Mouse (Mus musculus): ENCODE results near the gene Cpxm2. TPM values are rescaled to one million over a fixed set of nuclear protein-coding genes. Genes with fewer than 3 reads are reported as not detected.
A peak's percentile ranks its signal among the peaks of the same experiment; 100 is the strongest.

The Cpxm2 gene
- polyA plus RNA-seq, 1 experiment from 2014 or later, result 15.3 TPM

GRCm38 (mm10) chr7:132169419-132170169, 15.1 kb upstream of the Cpxm2 start:
- peak; percentile 42 for ATAC-seq (ENCODE audit: low read depth)

GRCm38 (mm10) chr7:132167239-132167638, 12.7 kb upstream of the Cpxm2 start:
- Histone ChIP-seq H3K4me2 (ENCODE audit: low read depth, low read length) (no peak overlapping the region), H3K4me3 (ENCODE audit: low read depth, low read length) (no peak overlapping the region), H3K4me1 (ENCODE audit: control insufficient read depth, insufficient read depth, low read length) (no peaks in the 10 kb centered on the region), H3K27me3 (replicated peaks; ENCODE audit: control insufficient read depth, insufficient read depth, low read length) (no peaks in the 10 kb centered on the region), H3K9ac (ENCODE audit: low read depth, low read length) (no peak overlapping the region), H3K36me3 (ENCODE audit: control insufficient read depth, insufficient read depth, low read length) (no peaks in the 10 kb centered on the region), H3K27ac (replicated peaks; ENCODE audit: low read depth, low read length) (no peak overlapping the region), H3K9me3 (ENCODE audit: control insufficient read depth, low read length) (peaks cover 5% of the 10 kb centered on the region)
- peak; percentile 56; the same call in 1 of the 2 replicates for ATAC-seq (ENCODE audit: low read depth)
- 63% methylated on average over 4 of the region's 4 CpGs for WGBS
- DNase-seq (ENCODE audit: low spot score), result no peak

More at GRCm38 (mm10) chr7:132169419-132170169, 15.1 kb upstream of the Cpxm2 start:
- H3K4me1 ChIP-seq (ENCODE audit: control insufficient read depth, insufficient read depth, low read length), result no peaks in the 10 kb centered on the region
- H3K27ac ChIP-seq (replicated peaks; ENCODE audit: low read depth, low read length), result no peak overlapping the region
- H3K9ac ChIP-seq (ENCODE audit: low read depth, low read length), result no peak overlapping the region
- DNase-seq (ENCODE audit: low spot score), result peak; percentile 69
- H3K27me3 ChIP-seq (replicated peaks; ENCODE audit: control insufficient read depth, insufficient read depth, low read length), result no peaks in the 10 kb centered on the region
- WGBS, result 35% methylated on average over 7 of the region's 7 CpGs
- peaks cover 5% of the 10 kb centered on the region for H3K9me3 ChIP-seq (ENCODE audit: control insufficient read depth, low read length)
- H3K4me3 ChIP-seq (ENCODE audit: low read depth, low read length), result no peak overlapping the region
- H3K4me2 ChIP-seq (ENCODE audit: low read depth, low read length), result no peak overlapping the region
- no peaks in the 10 kb centered on the region for H3K36me3 ChIP-seq (ENCODE audit: control insufficient read depth, insufficient read depth, low read length)

GRCm38 (mm10) chr7:132162254-132162653, 7.7 kb upstream of the Cpxm2 start:
- no peaks in the 10 kb centered on the region for H3K27me3 ChIP-seq (replicated peaks; ENCODE audit: control insufficient read depth, insufficient read depth, low read length)
- no peaks in the 10 kb centered on the region for H3K4me1 ChIP-seq (ENCODE audit: control insufficient read depth, insufficient read depth, low read length)
- no peak overlapping the region for H3K9ac ChIP-seq (ENCODE audit: low read depth, low read length)
- ATAC-seq (ENCODE audit: low read depth), result peak; percentile 37; the same call in 1 of the 2 replicates
- DNase-seq (ENCODE audit: low spot score), result no peak
- no peak overlapping the region for H3K4me2 ChIP-seq (ENCODE audit: low read depth, low read length)
- 86% methylated on average over 3 of the region's 3 CpGs for WGBS
- H3K9me3 ChIP-seq (ENCODE audit: control insufficient read depth, low read length), result no peaks in the 10 kb centered on the region
- H3K27ac ChIP-seq (replicated peaks; ENCODE audit: low read depth, low read length), result no peak overlapping the region
- H3K4me3 ChIP-seq (ENCODE audit: low read depth, low read length), result no peak overlapping the region
- H3K36me3 ChIP-seq (ENCODE audit: control insufficient read depth, insufficient read depth, low read length), result no peaks in the 10 kb centered on the region

- DNase-seq (ENCODE audit: low spot score) (no peak), ATAC-seq (ENCODE audit: low read depth) (no peak)
- H3K9me3 ChIP-seq (ENCODE audit: control insufficient read depth, low read length), result no peaks in the 10 kb centered on the region
- no peaks in the 10 kb centered on the region for H3K36me3 ChIP-seq (ENCODE audit: control insufficient read depth, insufficient read depth, low read length)
- peaks cover 20% of the 10 kb centered on the region for H3K27me3 ChIP-seq (replicated peaks; ENCODE audit: control insufficient read depth, insufficient read depth, low read length)
- H3K9ac ChIP-seq (ENCODE audit: low read depth, low read length), result no peak overlapping the region
- H3K4me1 ChIP-seq (ENCODE audit: control insufficient read depth, insufficient read depth, low read length), result peaks cover 6% of the 10 kb centered on the region
- H3K4me2 ChIP-seq (ENCODE audit: low read depth, low read length), result no peak overlapping the region
- no peak overlapping the region for H3K27ac ChIP-seq (replicated peaks; ENCODE audit: low read depth, low read length)
- no peak overlapping the region for H3K4me3 ChIP-seq (ENCODE audit: low read depth, low read length)
- WGBS, result 86% methylated on average over 9 of the region's 9 CpGs
Observed at GRCm38 (mm10) chr7:132158321-132159025, 3.9 kb upstream of the Cpxm2 start.

GRCm38 (mm10) chr7:132153725-132154147, 803 bp downstream of the Cpxm2 start:
- peaks cover 30% of the 10 kb centered on the region for H3K27me3 ChIP-seq (replicated peaks; ENCODE audit: control insufficient read depth, insufficient read depth, low read length)
- no peaks in the 10 kb centered on the region for H3K9me3 ChIP-seq (ENCODE audit: control insufficient read depth, low read length)
- no peak overlapping the region for H3K27ac ChIP-seq (replicated peaks; ENCODE audit: low read depth, low read length)
- no peak for DNase-seq (ENCODE audit: low spot score)
- peak overlapping the region; percentile 79 for H3K4me2 ChIP-seq (ENCODE audit: low read depth, low read length)
- WGBS, result 26% methylated on average over 6 of the region's 6 CpGs
- H3K4me3 ChIP-seq (ENCODE audit: low read depth, low read length), result peak overlapping the region; percentile 47
- peak; percentile 35; the same call in 1 of the 2 replicates for ATAC-seq (ENCODE audit: low read depth)
- H3K9ac ChIP-seq (ENCODE audit: low read depth, low read length), result peak overlapping the region; percentile 66; the same call in 1 of the 2 replicates
- H3K36me3 ChIP-seq (ENCODE audit: control insufficient read depth, insufficient read depth, low read length), result no peaks in the 10 kb centered on the region
- peaks cover 6% of the 10 kb centered on the region for H3K4me1 ChIP-seq (ENCODE audit: control insufficient read depth, insufficient read depth, low read length)

GRCm38 (mm10) chr7:132145227-132145800, 9.2 kb downstream of the Cpxm2 start:
- no peaks in the 10 kb centered on the region for H3K9me3 ChIP-seq (ENCODE audit: control insufficient read depth, low read length)
- no peak overlapping the region for H3K9ac ChIP-seq (ENCODE audit: low read depth, low read length)
- WGBS, result 34% methylated on average over 15 of the region's 15 CpGs
- no peaks in the 10 kb centered on the region for H3K36me3 ChIP-seq (ENCODE audit: control insufficient read depth, insufficient read depth, low read length)
- peak overlapping the region; percentile 61 for H3K27ac ChIP-seq (replicated peaks; ENCODE audit: low read depth, low read length)
- no peak overlapping the region for H3K4me2 ChIP-seq (ENCODE audit: low read depth, low read length)
- peaks cover 13% of the 10 kb centered on the region for H3K4me1 ChIP-seq (ENCODE audit: control insufficient read depth, insufficient read depth, low read length)
- peak; percentile 66 for ATAC-seq (ENCODE audit: low read depth)
- H3K4me3 ChIP-seq (ENCODE audit: low read depth, low read length), result no peak overlapping the region
- peak; percentile 93 for DNase-seq (ENCODE audit: low spot score)
- H3K27me3 ChIP-seq (replicated peaks; ENCODE audit: control insufficient read depth, insufficient read depth, low read length), result no peaks in the 10 kb centered on the region

- H3K4me3 ChIP-seq (ENCODE audit: low read depth, low read length), result no peak overlapping the region
- H3K9ac ChIP-seq (ENCODE audit: low read depth, low read length), result no peak overlapping the region
- H3K4me2 ChIP-seq (ENCODE audit: low read depth, low read length), result no peak overlapping the region
- peaks cover 3% of the 10 kb centered on the region for H3K9me3 ChIP-seq (ENCODE audit: control insufficient read depth, low read length)
- DNase-seq (ENCODE audit: low spot score) (no peak), ATAC-seq (ENCODE audit: low read depth) (no peak)
- H3K27me3 ChIP-seq (replicated peaks; ENCODE audit: control insufficient read depth, insufficient read depth, low read length), result no peaks in the 10 kb centered on the region
- H3K36me3 ChIP-seq (ENCODE audit: control insufficient read depth, insufficient read depth, low read length), result no peaks in the 10 kb centered on the region
- 77% methylated on average over 6 of the region's 6 CpGs for WGBS
- H3K27ac ChIP-seq (replicated peaks; ENCODE audit: low read depth, low read length), result no peak overlapping the region
- H3K4me1 ChIP-seq (ENCODE audit: control insufficient read depth, insufficient read depth, low read length), result no peaks in the 10 kb centered on the region
Observed at GRCm38 (mm10) chr7:132128687-132129086, 25.9 kb downstream of the Cpxm2 start.

- 69% methylated on average over 7 of the region's 7 CpGs for WGBS
- H3K27me3 ChIP-seq (replicated peaks; ENCODE audit: control insufficient read depth, insufficient read depth, low read length), result no peaks in the 10 kb centered on the region
- H3K9ac ChIP-seq (ENCODE audit: low read depth, low read length), result no peak overlapping the region
- no peaks in the 10 kb centered on the region for H3K9me3 ChIP-seq (ENCODE audit: control insufficient read depth, low read length)
- H3K4me3 ChIP-seq (ENCODE audit: low read depth, low read length), result no peak overlapping the region
- DNase-seq (ENCODE audit: low spot score) (no peak), ATAC-seq (ENCODE audit: low read depth) (no peak)
- no peak overlapping the region for H3K27ac ChIP-seq (replicated peaks; ENCODE audit: low read depth, low read length)
- H3K4me2 ChIP-seq (ENCODE audit: low read depth, low read length), result no peak overlapping the region
- H3K36me3 ChIP-seq (ENCODE audit: control insufficient read depth, insufficient read depth, low read length), result no peaks in the 10 kb centered on the region
- H3K4me1 ChIP-seq (ENCODE audit: control insufficient read depth, insufficient read depth, low read length), result no peaks in the 10 kb centered on the region
Observed at GRCm38 (mm10) chr7:132124948-132125347, 29.6 kb downstream of the Cpxm2 start.

All from embryonic facial prominence, embryonic 14.5 days (tissue).